Mouse (Mus musculus): ENCODE measurements around the gene Ftcd. TPM values are rescaled to one million over a fixed set of nuclear protein-coding genes. Genes with fewer than 3 reads are reported as not detected.

Ftcd gene
- polyA plus RNA-seq, 1 experiment = not detected

DNA sequence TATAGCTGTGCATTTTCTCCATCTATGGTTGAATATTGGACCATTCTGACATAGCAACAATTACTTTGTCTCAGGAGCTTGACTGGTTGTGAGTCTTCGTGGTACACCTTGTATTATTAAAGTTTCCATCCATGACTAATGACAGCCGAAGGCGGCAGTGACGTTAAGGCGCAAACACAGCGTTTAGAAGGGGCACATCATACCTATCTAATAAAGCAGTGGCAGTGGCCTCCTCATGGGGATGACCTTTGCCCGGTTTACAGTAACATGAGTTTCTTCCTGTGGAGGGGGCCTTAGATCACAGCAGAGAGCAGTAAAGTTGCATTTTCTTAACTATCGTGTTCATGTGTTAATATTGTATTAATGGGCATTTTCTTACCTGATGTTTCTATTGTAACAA is 27.2 kb upstream of the Ftcd start:
- no peak for TF ChIP-seq GATA1 (IDR thresholded peaks at IDR 0.05; ENCODE audit: low read length)
- TF ChIP-seq TAL1 (IDR thresholded peaks at IDR 0.05; ENCODE audit: low read length) = no peak
- Histone ChIP-seq H3K4me3 (replicated peaks) (no peak overlapping the region), H3K4me1 (ENCODE audit: control insufficient read depth) (no peaks in the 10 kb centered on the region), H3K27me3 (ENCODE audit: control insufficient read depth) (no peaks in the 10 kb centered on the region), H3K36me3 (ENCODE audit: control insufficient read depth) (peaks cover 97% of the 10 kb centered on the region), H3K9me3 (ENCODE audit: control insufficient read depth, low read length) (no peaks in the 10 kb centered on the region)

DNA sequence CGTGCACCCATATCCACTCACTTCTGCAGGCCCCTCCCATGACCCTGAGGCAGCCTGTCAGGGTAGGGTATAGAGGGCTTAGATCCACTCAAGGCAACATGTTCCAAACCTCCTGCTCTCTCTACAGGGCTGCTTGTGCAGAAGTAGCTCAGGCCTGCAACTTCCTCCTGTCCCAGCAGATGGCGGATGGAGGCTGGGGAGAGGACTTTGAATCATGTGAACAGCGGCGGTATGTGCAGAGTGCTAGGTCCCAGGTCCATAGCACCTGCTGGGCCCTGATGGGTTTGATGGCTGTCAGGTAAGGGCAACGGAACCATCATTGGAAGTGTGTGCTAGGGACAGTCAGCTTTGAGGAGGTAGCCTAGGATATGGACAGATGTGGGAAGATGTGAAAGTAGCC is 25.0 kb upstream of the Ftcd start:
- Histone ChIP-seq H3K36me3 (ENCODE audit: control insufficient read depth) (peaks cover 91% of the 10 kb centered on the region), H3K4me1 (ENCODE audit: control insufficient read depth) (no peaks in the 10 kb centered on the region), H3K4me3 (replicated peaks) (no peak overlapping the region), H3K27me3 (ENCODE audit: control insufficient read depth) (no peaks in the 10 kb centered on the region), H3K9me3 (ENCODE audit: control insufficient read depth, low read length) (no peaks in the 10 kb centered on the region)
- TF ChIP-seq GATA1 (IDR thresholded peaks at IDR 0.05; ENCODE audit: low read length) (no peak), TAL1 (IDR thresholded peaks at IDR 0.05; ENCODE audit: low read length) (no peak)

DNA sequence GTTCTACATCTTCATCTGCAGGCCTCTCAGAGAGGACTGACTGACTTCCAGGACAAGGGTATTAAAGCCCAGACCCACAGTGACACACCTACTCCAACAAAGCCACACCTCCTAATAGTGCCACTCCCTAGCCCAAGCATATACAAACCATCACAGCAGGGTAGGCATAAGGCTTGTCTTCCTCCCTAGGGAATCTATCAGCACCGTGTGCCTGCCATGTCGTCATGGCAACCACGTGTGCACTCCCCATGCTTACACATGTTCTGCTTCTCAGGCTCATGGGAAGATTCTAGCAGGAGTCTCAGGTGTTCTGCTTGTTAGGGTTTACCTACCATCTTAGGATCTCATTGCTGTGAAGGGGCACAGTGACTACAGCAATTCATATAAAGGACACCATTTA is 23.9 kb upstream of the Ftcd start:
- H3K4me1 ChIP-seq (ENCODE audit: control insufficient read depth) = no peaks in the 10 kb centered on the region
- peaks cover 80% of the 10 kb centered on the region for H3K36me3 ChIP-seq (ENCODE audit: control insufficient read depth)

DNA sequence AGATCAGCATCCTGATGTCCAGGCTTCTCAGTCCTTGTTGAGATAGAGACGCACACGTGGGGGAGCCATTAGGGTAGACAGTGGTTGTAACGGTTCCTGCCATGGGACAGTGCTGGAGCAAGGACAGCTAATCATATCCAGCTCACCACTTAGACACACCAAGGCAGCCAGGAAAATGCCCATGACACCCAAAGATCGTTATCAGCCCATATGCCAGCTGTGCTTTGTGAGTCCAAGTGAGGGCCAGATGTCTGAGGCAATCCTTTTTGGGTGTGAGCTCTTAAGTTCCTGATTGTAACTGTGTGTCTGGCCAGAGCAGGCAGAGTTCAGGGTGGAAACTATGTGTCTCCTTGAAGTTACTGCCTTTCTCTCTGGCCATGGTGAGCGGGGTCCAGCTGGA is 21.4 kb upstream of the Ftcd start:
- H3K9me3 ChIP-seq (ENCODE audit: control insufficient read depth, low read length) = no peaks in the 10 kb centered on the region
- no peak overlapping the region for H3K4me3 ChIP-seq (replicated peaks)
- H3K36me3 ChIP-seq (ENCODE audit: control insufficient read depth) = peaks cover 57% of the 10 kb centered on the region
- no peak for TF ChIP-seq GATA1 (IDR thresholded peaks at IDR 0.05; ENCODE audit: low read length)
- no peak for TF ChIP-seq TAL1 (IDR thresholded peaks at IDR 0.05; ENCODE audit: low read length)
- no peaks in the 10 kb centered on the region for H3K4me1 ChIP-seq (ENCODE audit: control insufficient read depth)
- H3K27me3 ChIP-seq (ENCODE audit: control insufficient read depth) = no peaks in the 10 kb centered on the region

More for the DNA sequence above, 23.9 kb upstream of the Ftcd start:
- no peaks in the 10 kb centered on the region for H3K27me3 ChIP-seq (ENCODE audit: control insufficient read depth)
- no peak for TF ChIP-seq GATA1 (IDR thresholded peaks at IDR 0.05; ENCODE audit: low read length)
- no peak for TF ChIP-seq TAL1 (IDR thresholded peaks at IDR 0.05; ENCODE audit: low read length)
- H3K4me3 ChIP-seq (replicated peaks) = no peak overlapping the region
- H3K9me3 ChIP-seq (ENCODE audit: control insufficient read depth, low read length) = no peaks in the 10 kb centered on the region

DNA sequence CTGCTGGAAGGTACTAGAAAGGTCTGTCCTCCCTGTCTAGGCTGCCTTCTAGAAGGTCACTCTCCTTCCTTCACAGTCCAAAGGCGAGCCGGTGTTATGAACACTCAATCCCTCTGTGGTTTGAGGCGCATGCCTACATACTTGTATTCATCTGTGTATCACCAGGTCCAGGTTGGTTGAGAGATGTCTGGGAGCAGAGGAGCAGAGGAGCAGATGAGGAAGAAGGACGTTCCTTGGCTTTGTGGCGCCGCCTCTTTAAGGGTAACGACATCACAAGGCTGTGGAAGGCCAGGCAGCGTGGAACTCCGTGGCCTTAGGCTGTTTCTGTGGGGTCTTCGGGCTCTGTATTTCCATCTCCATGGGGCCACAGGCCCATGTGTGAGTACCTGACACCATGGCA is 13.5 kb upstream of the Ftcd start, which contains the start of gene Spatc1l:
Spatc1l (plus strand) TSS at position 301 of the 400 bp plus-strand sequence.
- no peak within 1 kb of the TSS for H3K4me3 ChIP-seq (replicated peaks)
- H3K36me3 ChIP-seq (ENCODE audit: control insufficient read depth) = no peaks in the 10 kb centered on the region
- H3K9me3 ChIP-seq (ENCODE audit: control insufficient read depth, low read length) = no peaks in the 10 kb centered on the region
- H3K27me3 ChIP-seq (ENCODE audit: control insufficient read depth) = no peaks in the 10 kb centered on the region
- TF ChIP-seq TAL1 (IDR thresholded peaks at IDR 0.05; ENCODE audit: low read length) = no peak
- TF ChIP-seq GATA1 (IDR thresholded peaks at IDR 0.05; ENCODE audit: low read length) = no peak
- no peaks in the 10 kb centered on the region for H3K4me1 ChIP-seq (ENCODE audit: control insufficient read depth)

DNA sequence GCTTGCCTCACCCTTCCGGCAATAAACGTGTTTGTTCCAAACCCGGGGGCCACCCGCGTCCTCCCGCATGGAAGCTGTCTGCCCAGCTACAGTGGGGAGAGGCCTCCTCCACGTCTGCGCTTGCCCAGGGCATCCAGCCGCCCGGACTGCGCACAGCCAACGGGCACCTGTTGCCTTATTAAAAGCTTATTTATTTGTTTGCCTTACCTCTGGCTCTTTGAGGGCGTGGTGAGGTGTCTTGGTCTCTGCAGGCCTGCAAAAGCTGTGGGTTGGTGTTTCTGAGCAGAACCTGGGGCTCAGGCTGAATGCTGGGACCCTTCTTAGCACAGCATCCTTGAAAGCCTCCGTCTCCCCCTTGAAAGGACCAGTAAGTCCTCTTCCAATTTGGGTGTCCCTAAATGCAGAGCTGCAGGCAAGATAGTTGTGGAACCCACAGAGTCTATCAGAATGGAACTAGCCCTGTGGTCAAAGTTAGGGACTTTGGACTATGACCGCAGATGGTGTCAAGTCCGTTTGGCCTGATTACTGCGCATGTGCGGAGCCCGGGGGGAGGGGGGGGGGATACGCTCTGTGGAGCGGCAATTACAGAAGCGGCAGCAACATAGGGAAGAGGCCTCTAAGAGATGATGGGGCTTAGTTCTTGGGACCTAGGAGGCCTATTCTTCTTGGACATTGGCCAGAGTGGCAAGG is 5.3 kb upstream of the Ftcd start:
- no peak for TF ChIP-seq GATA1 (IDR thresholded peaks at IDR 0.05; ENCODE audit: low read length)
- TF ChIP-seq TAL1 (IDR thresholded peaks at IDR 0.05; ENCODE audit: low read length) = no peak
- Histone ChIP-seq H3K9me3 (ENCODE audit: control insufficient read depth, low read length) (no peaks in the 10 kb centered on the region), H3K4me1 (ENCODE audit: control insufficient read depth) (no peaks in the 10 kb centered on the region), H3K4me3 (replicated peaks) (no peak overlapping the region), H3K36me3 (ENCODE audit: control insufficient read depth) (no peaks in the 10 kb centered on the region), H3K27me3 (ENCODE audit: control insufficient read depth) (no peaks in the 10 kb centered on the region)

DNA sequence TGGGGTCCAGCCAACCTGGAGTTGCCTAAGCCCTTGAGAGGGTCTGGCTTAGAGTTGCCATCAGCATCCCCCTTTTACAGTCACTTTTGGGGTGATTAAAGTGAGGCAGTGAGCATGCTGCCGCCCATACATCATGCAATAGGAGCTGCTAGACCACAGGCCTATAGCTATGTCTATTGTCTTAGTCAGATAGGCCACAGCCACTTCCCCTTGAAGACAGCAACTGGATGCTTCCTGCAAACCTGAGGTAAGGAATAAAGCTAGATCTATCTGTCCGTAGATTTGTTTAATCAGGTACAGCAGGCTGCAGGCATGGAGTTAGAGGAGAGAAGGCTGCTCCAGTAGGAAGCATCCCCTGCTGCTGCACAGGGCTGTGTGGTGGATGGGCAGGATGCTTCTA is 4.4 kb upstream of the Ftcd start:
- Histone ChIP-seq H3K4me1 (ENCODE audit: control insufficient read depth) (no peaks in the 10 kb centered on the region), H3K4me3 (replicated peaks) (no peak overlapping the region)
- TF ChIP-seq GATA1 (IDR thresholded peaks at IDR 0.05; ENCODE audit: low read length) (no peak), TAL1 (IDR thresholded peaks at IDR 0.05; ENCODE audit: low read length) (no peak)

DNA sequence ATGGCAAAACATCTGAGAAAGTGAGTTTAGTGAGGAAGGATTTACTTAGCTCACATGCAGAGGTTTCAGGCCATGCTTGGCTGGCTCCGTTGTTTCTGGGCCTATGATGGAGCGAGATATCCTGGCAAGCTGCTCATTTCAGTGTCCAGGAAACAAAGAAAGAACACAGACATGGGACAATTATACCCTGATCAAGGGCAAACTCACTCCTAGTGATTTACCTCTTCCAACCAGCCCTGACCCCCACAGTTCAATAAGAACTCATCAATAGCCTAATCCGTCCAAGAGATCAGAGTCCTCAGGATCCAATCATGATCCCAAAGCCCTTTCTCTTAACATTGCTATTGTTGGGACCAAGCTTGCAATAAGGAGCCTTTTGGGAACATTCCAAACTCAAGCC is 3.3 kb upstream of the Ftcd start:
- no peaks in the 10 kb centered on the region for H3K4me1 ChIP-seq (ENCODE audit: control insufficient read depth)
- H3K4me3 ChIP-seq (replicated peaks) = no peak overlapping the region
- H3K27me3 ChIP-seq (ENCODE audit: control insufficient read depth) = no peaks in the 10 kb centered on the region
- no peaks in the 10 kb centered on the region for H3K36me3 ChIP-seq (ENCODE audit: control insufficient read depth)
- H3K9me3 ChIP-seq (ENCODE audit: control insufficient read depth, low read length) = no peaks in the 10 kb centered on the region
- TF ChIP-seq GATA1 (IDR thresholded peaks at IDR 0.05; ENCODE audit: low read length) = no peak
- no peak for TF ChIP-seq TAL1 (IDR thresholded peaks at IDR 0.05; ENCODE audit: low read length)

More for the DNA sequence above, 4.4 kb upstream of the Ftcd start:
- Histone ChIP-seq H3K27me3 (ENCODE audit: control insufficient read depth) (no peaks in the 10 kb centered on the region), H3K36me3 (ENCODE audit: control insufficient read depth) (no peaks in the 10 kb centered on the region), H3K9me3 (ENCODE audit: control insufficient read depth, low read length) (no peaks in the 10 kb centered on the region)

DNA sequence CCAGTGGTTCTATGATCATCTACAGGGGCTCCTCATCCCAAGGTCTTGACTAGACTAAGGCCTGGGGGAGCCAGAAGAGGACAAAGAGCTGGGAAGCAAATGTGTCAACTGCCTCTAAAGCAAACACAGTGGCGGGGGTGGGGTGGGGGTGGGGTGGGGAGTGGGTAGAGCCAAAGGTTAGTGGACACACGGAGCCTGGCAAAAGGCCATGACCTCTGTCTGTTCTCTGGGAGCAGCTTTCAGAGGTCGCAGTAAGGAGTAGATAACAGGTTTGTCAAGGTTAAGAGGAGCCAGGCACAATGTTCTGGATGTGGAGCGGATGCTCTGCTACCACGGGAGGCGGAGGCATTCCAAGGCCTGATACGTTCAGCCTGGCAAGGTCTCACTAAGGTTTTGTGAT is 1.5 kb downstream of the Ftcd start:
- H3K4me1 ChIP-seq (ENCODE audit: control insufficient read depth) = no peaks in the 10 kb centered on the region
- H3K27me3 ChIP-seq (ENCODE audit: control insufficient read depth) = no peaks in the 10 kb centered on the region
- H3K36me3 ChIP-seq (ENCODE audit: control insufficient read depth) = no peaks in the 10 kb centered on the region; the same call in 1 of the 2 replicates
- TF ChIP-seq TAL1 (IDR thresholded peaks at IDR 0.05; ENCODE audit: low read length) (no peak), GATA1 (IDR thresholded peaks at IDR 0.05; ENCODE audit: low read length) (no peak)
- no peaks in the 10 kb centered on the region for H3K9me3 ChIP-seq (ENCODE audit: control insufficient read depth, low read length)
- no peak overlapping the region for H3K4me3 ChIP-seq (replicated peaks)

DNA sequence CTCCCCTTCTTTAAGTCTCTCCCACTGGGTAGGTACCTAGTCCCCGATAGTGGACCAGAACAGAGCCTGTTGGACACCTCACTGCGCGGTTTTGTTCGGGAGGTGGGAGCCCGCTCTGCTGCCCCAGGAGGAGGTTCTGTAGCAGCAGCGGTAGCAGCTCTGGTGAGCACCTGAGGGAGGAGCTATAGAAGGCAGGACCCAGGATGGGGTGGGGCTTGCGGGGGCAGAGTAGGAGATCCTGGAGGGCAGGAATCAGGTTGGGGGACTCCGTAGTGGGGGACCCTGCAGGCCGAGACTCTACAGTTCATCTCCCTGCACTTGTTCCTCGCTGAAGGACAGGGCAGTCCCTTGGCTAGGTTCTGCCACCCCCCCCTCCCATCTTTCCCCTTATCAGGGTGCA is 8.7 kb downstream of the Ftcd start:
- peaks cover 5% of the 10 kb centered on the region for H3K27me3 ChIP-seq (ENCODE audit: control insufficient read depth)
- H3K36me3 ChIP-seq (ENCODE audit: control insufficient read depth) = peaks cover 4% of the 10 kb centered on the region; the same call in 1 of the 2 replicates
- H3K4me1 ChIP-seq (ENCODE audit: control insufficient read depth) = no peaks in the 10 kb centered on the region
- no peak overlapping the region for H3K4me3 ChIP-seq (replicated peaks)
- TF ChIP-seq TAL1 (IDR thresholded peaks at IDR 0.05; ENCODE audit: low read length) = no peak
- TF ChIP-seq GATA1 (IDR thresholded peaks at IDR 0.05; ENCODE audit: low read length) = no peak
- no peaks in the 10 kb centered on the region for H3K9me3 ChIP-seq (ENCODE audit: control insufficient read depth, low read length)

All from erythroblast, embryonic 14.5 days (primary cell).